Mouse (Mus musculus) brown adipose tissue, adult 24 weeks (tissue): Measurements from ENCODE around the gene Agbl4. TPM values are rescaled to one million over a fixed set of nuclear protein-coding genes. Genes with fewer than 3 reads are reported as not detected.

Experiments
- H3K27ac ChIP-seq: fragments of 200-500 bp; replicated peaks from 2 replicates; pipeline ENCODE4 v1.5.1; 2012; ENCODE audit warnings: low read depth, mild to moderate bottlenecking, low read length
- H3K4me1 ChIP-seq: fragments of 200-500 bp; 2 replicates; pipeline ENCODE4 v1.6.1; 2012; ENCODE audit warnings: low read length, mixed read lengths; ENCODE audit not compliant: control insufficient read depth, insufficient read depth, insufficient read length
- H3K4me3 ChIP-seq: fragments of 200-500 bp; 2 replicates; pipeline ENCODE4 v1.5.1; 2012; ENCODE audit warnings: low read depth, mild to moderate bottlenecking, low read length, moderate library complexity; ENCODE audit not compliant: insufficient read depth
- polyA plus RNA-seq: library from polyadenylated mRNA; stranded (reverse); fragments of >200 nt; gene quantifications from 2 replicates; pipeline ENCODE4 v1.2.4, GENCODE M21; 2012; ENCODE audit not compliant: missing spikeins, insufficient read depth, insufficient read length

Gene Agbl4
- polyA plus RNA-seq, 1 experiment, result not detected

GRCm38 (mm10) chr4:111704975-111705374, 1307.5 kb downstream of the Agbl4 start:
- Histone ChIP-seq H3K4me1 (no peaks in the 10 kb centered on the region; the same call in 1 of the 2 replicates), H3K4me3 (no peak overlapping the region), H3K27ac (no peak overlapping the region)

Other genes starting within 250 kb of the Agbl4 start
- gene Elavl4, start 45.8 kb upstream of the Agbl4 start, polyA plus RNA-seq, result 0.44 TPM in 1 of 2 replicates, not detected in the other